8 mouse cellular contexts compared by ENCODE assay signal in genomic region chr12:40248454-40249180, GRCm38 (mm10). TPM values are rescaled to one million over a fixed set of nuclear protein-coding genes. Genes with fewer than 3 reads are reported as not detected.
A peak's percentile ranks its signal among the peaks of the same experiment; 100 is the strongest.
DNase-seq lines count a peak whose midpoint lies in the region; ATAC-seq and TF ChIP-seq lines count a peak whose summit lies in the region.

Gene Ifrd1 (minus strand): TSS chr12:40248504.

- peak within 1 kb of the TSS; percentile 51 for H3K27ac ChIP-seq in gastrocnemius, adult 2 months
- no peak within 1 kb of the TSS for H3K27ac ChIP-seq in hindbrain, embryonic 15.5 days (replicated peaks)
- peak within 1 kb of the TSS; percentile 51; the same call in 1 of the 2 replicates for H3K27ac ChIP-seq in liver, postnatal 0 days (ENCODE audit: low read depth)

- no peaks in the 10 kb centered on the region for H3K27me3 ChIP-seq in hindbrain, embryonic 15.5 days
- H3K27me3 ChIP-seq in liver, postnatal 0 days (ENCODE audit: insufficient read depth, low read length): no peaks in the 10 kb centered on the region

- 82% methylated on average over 5 of the region's 5 CpGs for WGBS in hindbrain, embryonic 15.5 days
- WGBS in liver, postnatal 0 days (ENCODE audit: insufficient replicate concordance): 44% methylated on average over 5 of the region's 5 CpGs

- peaks cover 4% of the 10 kb centered on the region; the same call in 1 of the 2 replicates for H3K4me1 ChIP-seq in hindbrain, embryonic 15.5 days (replicated peaks)
- peaks cover 19% of the 10 kb centered on the region for H3K4me1 ChIP-seq in liver, postnatal 0 days (ENCODE audit: insufficient read depth)

- ATAC-seq in hindbrain, embryonic 15.5 days (ENCODE audit: low FRiP score, low read depth): no peak
- peak; percentile 30; the same call in 1 of the 2 replicates for ATAC-seq in liver, postnatal 0 days
- peak; percentile 69 for ATAC-seq in neutrophil, adult 5-6 weeks (ENCODE audit: extremely low read depth, insufficient number of reproducible peaks, low FRiP score, poor library complexity, severe bottlenecking)

- H3K36me3 ChIP-seq in hindbrain, embryonic 15.5 days: no peaks in the 10 kb centered on the region
- no peaks in the 10 kb centered on the region for H3K36me3 ChIP-seq in liver, postnatal 0 days (replicated peaks; ENCODE audit: insufficient read depth, low read length)

- no peaks in the 10 kb centered on the region for H3K9me3 ChIP-seq in hindbrain, embryonic 15.5 days
- no peaks in the 10 kb centered on the region for H3K9me3 ChIP-seq in liver, postnatal 0 days (ENCODE audit: low read length)

- DNase-seq in frontal cortex, adult 2 months (ENCODE audit: extremely low spot score in 1 of 2, low spot score in 1 of 2): no peak
- DNase-seq in frontal cortex, postnatal 10 days (ENCODE audit: low spot score in 2 of 2): no peak
- DNase-seq in adrenal gland, adult 8-10 months: no peak
- DNase-seq in gastrocnemius, adult 2 months: no peak
- DNase-seq in liver, postnatal 0 days: peak; percentile 34
- DNase-seq in cerebellum, postnatal 14 days: no peak

- TF ChIP-seq EP300 in liver, postnatal 0 days (IDR thresholded peaks at IDR 0.05; ENCODE audit: low read depth): no peak

- H3K4me3 ChIP-seq in gastrocnemius, adult 2 months: no peak within 1 kb of the TSS
- no peak within 1 kb of the TSS for H3K4me3 ChIP-seq in hindbrain, embryonic 15.5 days
- H3K4me3 ChIP-seq in liver, postnatal 0 days (ENCODE audit: low read depth, low read length): no peak within 1 kb of the TSS

- no peak within 1 kb of the TSS for H3K9ac ChIP-seq in hindbrain, embryonic 15.5 days
- H3K9ac ChIP-seq in liver, postnatal 0 days (replicated peaks): no peak within 1 kb of the TSS

- intact Hi-C loops in gastrocnemius, adult 2 months (cut with DNase I): no loop called here

- H3K4me2 ChIP-seq in hindbrain, embryonic 15.5 days: no peak within 1 kb of the TSS
- peak within 1 kb of the TSS; percentile 38; the same call in 1 of the 2 replicates for H3K4me2 ChIP-seq in liver, postnatal 0 days (ENCODE audit: low read depth, low read length)

- no peak for TF ChIP-seq CTCF in gastrocnemius, adult 2 months (IDR thresholded peaks at IDR 0.05)
- no peak for TF ChIP-seq CTCF in liver, postnatal 0 days (IDR thresholded peaks at IDR 0.05; ENCODE audit: low read depth)

RNA-seq across cellular contexts. Expression of gene Ifrd1, which starts in this region (rescaled TPM):
- polyA plus RNA-seq in frontal cortex, adult 2 months (2012; rRNA removed): 50.8 and 72.4 TPM in 2 replicates
- 100 to 1,000 TPM; 109 to 173 (median 167) TPM for total RNA-seq in adrenal gland, adult 8-10 months (2022)
- 100 to 1,000 TPM; 106 to 137 TPM for total RNA-seq in gastrocnemius, adult 2 months (2021)
- 156 and 163 TPM in 2 replicates for polyA plus RNA-seq in hindbrain, embryonic 15.5 days (2015; fragmentation: Nextera tagmentation; extraction: Ambion mirVana)
- 47.1 and 50.4 TPM in 2 replicates for polyA plus RNA-seq in liver, postnatal 0 days (2015; fragmentation: Nextera tagmentation; extraction: Ambion mirVana)
- total RNA-seq in neutrophil, adult 5-6 weeks (2017): 83.0 and 103 TPM in 2 replicates
